Mouse (Mus musculus): ENCODE results near the gene Slc5a5. TPM values are rescaled to one million over a fixed set of nuclear protein-coding genes. Genes with fewer than 3 reads are reported as not detected.
A peak's percentile ranks its signal among the peaks of the same experiment; 100 is the strongest.
"Not testable (repeated sequence)": the region's sequence is repeated elsewhere in the genome, so short reads cannot be mapped to it uniquely, and the experiment has no call there.

Gene Slc5a5
- total RNA-seq, 4 experiments from 2014 or later = not detected

DNA sequence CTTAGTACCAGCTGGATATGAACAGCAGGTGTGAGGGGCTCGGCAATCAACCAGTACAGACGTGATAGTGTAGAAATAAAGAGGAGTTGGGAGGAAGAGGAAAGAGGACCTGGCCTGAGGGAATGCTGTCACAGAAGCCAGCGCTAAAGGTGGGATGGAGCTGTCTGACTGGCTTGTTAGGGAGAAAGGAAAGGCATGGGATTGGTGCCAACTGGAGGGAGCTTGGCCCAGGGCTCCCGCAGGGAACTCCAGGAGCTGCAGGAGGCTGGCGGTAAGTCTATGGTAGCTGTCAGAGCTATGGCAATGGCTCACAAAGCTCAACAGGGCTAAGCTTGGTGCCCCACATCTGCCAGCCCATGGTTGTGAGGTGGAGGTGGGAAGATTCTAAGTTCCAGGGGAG, 9.7 kb upstream of the Slc5a5 start:
- no peak for DNase-seq

DNA sequence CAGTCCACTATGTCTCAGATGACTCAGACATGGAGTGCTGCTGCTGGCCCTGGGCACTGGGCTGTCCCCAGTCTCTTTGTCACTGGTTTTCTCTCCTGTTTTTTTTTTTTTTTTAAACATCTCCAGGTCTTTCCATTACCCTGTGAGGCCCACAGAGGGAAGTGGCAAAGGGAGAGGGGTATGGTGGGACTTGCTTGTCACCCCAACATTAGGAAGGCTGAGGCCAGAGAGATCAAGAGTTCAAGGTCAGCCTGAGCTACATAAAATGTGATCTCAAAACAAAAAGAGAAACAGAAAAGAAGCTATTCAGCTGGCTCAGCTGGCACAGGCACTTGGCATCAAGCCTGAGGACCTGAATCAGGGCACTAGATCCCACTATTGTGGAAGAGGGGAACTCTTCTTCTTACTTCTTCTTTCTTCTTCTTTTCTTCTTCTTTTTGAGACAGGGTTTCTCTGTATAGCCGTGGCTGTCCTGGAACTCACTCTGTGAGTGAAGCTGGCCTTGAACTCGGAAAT, 8.4 kb upstream of the Slc5a5 start:
- DNase-seq = no peak

GRCm38 (mm10) chr8:70899226-70899625, 6.7 kb upstream of the Slc5a5 start:
- DNase-seq = no peak

DNA sequence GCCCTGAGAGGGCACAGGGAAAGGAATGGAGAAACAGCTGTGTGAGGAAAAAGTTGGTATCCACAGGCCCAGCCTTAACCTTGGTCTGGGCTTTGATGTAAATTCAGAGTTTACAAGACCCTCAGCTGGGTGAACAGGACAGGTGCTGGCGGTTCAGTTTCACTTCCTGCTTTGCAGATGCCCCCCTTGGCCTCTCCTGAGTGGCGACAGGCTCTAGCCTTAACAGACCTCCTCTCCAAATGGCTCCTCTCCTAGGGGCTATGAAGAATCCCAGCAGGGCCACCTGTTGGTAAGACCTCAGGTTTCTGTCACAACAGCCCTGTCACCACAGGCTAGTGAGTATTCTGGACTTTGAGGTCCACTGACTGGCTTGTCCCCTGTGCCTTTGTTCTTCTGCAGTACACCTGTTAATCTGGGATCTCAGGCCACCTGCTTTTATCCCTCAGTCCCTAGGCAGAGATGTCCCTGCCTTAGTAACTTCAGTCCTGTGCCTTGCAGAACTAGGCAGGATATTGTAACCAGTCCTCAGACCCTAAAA, 6.2 kb upstream of the Slc5a5 start:
- no peak for DNase-seq

- DNase-seq = peak; percentile 73
Measured at GRCm38 (mm10) chr8:70897681-70898413, 5.3 kb upstream of the Slc5a5 start.

- DNase-seq = peak; percentile 97
Measured at GRCm38 (mm10) chr8:70897021-70897680, 4.6 kb upstream of the Slc5a5 start, which contains the start of gene Rpl18a. TSS of gene Rpl18a (minus strand) at chr8:70897412.

- DNase-seq = no peak
Measured at GRCm38 (mm10) chr8:70896316-70897020, 3.9 kb upstream of the Slc5a5 start.

- not testable (repeated sequence) for DNase-seq
Measured at GRCm38 (mm10) chr8:70895571-70896259, 3.2 kb upstream of the Slc5a5 start.

DNA sequence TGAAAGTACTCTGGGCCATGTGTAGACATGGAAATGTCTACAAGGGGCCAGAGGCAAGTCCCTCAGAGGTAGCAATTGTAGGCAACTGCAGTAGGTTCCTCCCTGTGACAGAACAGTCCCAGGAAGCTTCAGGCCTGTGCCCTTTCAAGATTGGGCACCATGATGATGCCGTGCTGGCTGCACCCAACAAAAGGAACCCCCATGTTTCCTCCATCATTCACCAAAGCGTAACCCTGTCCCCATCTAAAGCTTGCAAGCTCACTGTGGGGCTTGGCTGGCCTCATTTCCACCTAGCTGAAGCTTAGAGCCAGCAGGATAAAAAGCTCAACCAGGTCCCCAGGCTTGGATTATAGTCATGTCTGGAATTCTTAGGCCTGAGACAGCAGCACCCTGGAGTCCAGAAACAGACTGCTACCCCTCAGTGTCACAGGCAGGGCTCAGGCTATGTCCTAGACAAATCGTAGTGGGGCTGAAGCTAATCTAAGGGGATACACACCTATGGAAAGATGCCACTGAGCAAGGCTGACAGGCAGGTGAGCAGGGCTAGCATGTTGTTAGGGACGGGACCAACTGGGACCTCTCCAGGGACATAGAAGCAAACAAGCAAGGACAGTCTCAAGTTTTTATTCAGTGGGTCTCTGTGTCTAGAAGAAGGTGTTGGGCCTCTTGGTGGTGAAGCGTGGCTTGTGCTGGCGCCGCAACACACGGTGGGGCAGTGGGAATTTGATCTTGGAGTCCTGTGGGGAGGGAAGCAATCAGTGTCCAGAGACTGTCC, 2.4 kb upstream of the Slc5a5 start:
- DNase-seq = no peak

DNA sequence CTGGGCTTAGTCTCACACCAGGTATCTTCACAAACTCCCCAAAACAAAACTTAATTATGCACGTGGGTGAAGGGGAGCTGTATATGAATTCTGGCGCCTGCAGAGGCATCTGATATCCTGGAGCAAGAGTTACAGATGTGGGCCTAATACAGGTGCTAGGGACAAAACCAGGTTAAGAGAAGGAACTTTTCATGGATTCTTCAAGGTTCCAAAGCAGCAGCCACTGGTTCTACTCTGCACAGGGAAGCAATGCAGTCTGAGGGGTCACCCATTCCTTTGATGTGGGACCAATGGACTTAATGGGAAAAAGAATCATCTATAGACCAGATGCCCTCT, 1.8 kb upstream of the Slc5a5 start:
- DNase-seq = no peak

GRCm38 (mm10) chr8:70893656-70894384, 1.3 kb upstream of the Slc5a5 start:
- DNase-seq = no peak

DNA sequence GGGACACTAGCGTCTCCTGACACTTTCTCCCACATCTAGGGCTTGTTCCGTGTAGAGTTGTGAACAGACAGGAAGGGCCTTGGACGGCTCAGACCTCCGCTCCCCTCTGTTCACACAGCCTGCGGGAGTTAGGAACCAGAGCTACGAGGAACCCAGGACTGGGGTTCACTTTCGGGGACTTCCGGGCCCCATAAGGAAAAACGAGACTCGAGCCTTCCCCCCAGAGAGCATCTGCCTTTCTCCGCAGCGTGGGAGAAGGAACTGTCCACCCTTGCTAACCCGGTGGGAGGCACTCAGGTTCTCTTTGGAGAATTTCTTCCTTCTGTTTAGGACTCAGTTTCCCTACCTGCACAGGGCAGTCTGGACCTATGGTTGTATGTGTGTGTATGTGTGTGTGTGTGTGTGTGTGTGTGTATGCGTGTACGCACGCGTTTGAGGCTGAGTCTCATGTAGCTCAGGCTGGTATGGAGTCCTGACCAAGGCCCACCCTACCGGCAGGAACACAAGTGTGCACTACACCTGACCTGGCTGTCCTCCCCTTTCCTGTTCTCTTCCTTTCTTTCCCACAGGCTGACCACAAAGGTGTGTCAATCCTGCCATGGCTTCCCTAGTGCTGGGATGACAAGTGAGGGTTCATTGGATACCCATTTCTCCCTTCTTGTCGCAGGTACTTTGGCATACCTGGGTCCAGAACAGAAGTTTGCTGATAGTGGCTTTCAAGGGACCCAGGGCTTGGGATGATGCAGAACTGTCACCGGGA, 519 bp upstream of the Slc5a5 start:
- DNase-seq = no peak

GRCm38 (mm10) chr8:70891356-70891755, 1.2 kb downstream of the Slc5a5 start:
- no peak for DNase-seq

DNA sequence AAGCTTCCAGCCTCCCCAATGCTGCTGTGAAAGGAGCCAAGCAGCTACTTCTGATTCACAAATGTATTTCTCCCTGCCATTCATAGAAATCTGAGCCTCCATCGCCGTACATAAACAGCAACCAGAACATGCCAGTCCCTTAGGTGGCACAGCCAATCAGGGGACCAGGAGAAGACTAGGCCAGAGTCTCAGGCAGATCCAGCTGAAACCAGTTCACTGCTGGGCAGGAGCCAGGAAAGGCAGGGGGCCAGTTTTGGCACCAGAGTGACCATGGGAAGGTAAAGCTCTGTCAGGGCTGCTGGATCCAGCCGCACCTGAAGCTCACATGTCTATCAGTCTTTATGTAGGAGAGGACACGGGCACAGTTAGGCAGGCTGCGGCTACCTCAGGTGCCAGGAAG, 1.9 kb downstream of the Slc5a5 start:
- DNase-seq = no peak

DNA sequence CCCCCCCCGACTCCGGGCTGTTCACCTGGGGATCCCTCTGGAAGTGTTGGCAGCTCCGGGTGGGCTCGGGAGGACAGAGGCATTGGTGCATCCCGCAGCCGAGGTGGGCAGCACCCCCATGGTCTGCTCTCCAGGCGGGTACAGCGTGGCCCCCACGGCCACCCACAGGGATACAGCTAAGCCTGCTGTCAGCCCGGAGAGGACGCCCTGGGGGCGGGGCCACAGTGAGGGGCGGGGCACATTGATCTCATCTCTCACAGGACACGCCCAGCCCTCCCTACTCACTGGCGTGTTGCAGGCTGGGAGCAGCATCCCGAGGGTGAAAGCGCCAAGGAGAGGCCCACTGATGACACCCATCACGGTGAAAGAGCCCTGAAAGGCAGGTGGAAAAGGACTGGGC, 4.9 kb downstream of the Slc5a5 start:
- DNase-seq = no peak

DNA sequence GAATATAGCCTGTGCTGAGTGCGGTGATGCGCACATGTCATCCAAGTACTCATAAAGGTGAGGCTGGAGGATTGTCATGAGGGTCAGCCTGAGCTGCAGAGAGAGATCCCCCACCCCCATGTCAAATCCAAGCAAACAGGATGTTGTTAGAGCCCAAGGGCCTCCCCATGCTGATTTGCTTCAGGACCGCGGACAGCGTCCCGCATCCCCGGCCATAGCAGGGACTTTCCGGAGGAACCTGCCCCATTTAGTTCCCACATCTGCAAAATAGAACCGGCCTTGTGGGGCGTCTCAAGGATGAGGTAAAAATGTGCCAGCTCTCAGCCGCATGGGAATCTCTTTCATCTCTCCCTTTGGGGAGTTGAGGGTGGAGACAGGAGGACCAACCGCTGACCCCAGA, 6.9 kb downstream of the Slc5a5 start:
- no peak for DNase-seq

DNA sequence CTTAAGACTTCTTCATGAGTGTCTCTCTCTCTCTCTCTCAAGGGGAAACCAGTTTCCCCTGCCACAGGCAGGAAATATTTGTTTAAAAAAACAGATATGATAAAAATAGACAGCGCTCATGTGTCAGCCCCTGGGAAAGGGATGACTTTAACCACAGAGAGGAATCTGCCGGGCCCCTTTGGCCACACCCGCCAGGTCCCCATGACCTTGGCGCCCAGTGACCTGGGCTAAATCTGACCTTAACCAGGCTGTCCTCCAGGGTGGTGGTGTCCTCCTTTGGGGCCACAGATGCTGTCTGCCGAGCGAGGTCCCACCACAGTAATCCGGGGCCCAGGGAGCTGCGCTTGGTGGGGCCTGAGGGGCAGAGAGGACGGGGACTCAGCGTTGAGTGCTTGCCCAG, 7.9 kb downstream of the Slc5a5 start:
- DNase-seq = no peak

DNA sequence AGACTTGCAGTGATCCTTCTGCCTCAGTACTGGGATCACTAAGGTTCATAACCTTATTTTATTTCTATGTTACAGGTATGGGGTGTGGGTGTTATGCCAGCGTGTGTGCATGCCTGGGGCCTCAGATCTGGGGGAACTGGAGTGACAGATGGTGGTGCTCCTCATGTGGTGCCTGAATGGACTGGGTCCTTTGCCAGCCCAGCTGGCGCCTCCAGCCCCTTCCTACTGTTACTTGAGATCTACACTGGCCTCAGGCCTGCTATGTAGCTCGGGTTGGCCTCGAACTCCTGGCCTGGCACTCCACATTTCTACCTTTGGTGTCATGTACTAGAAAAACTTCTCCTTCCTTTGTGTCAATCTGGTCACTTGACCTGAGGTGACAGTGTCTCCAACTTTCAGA, 8.4 kb downstream of the Slc5a5 start:
- DNase-seq = no peak

GRCm38 (mm10) chr8:70880546-70880945, 12.0 kb downstream of the Slc5a5 start:
- DNase-seq = no peak

DNA sequence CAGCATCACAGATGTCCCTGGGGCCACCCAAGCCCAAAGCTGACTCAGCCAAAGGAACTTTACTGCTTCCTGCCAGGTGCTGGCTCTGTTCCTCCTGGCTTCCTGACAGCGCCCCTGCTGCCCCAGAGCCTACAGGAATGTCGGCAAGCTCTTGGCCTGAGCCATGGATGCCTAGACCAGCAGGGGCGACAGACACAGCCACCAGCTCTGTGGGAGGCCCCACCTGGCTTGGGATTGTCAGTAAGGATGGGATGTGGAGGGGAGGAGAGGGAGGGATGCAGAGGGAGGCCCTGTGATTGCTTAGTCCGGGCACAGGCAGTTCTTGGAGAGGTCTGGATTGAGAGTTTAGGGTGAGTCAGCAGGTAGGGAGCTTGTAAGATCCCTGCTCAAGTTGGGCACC, 12.4 kb downstream of the Slc5a5 start:
- no peak for DNase-seq
